Mouse (Mus musculus): Measurements from ENCODE around the gene Wipf1. TPM values are rescaled to one million over a fixed set of nuclear protein-coding genes. Genes with fewer than 3 reads are reported as not detected.

The Wipf1 gene
- polyA plus RNA-seq, 1 experiment from 2014 or later = 24.1 TPM

- Histone ChIP-seq H3K4me2 (ENCODE audit: low read depth, severe bottlenecking) (peak overlapping the region; percentile 10; the same call in 1 of the 2 replicates), H3K27me3 (ENCODE audit: control insufficient read depth, insufficient read depth, low read length) (no peaks in the 10 kb centered on the region), H3K9ac (ENCODE audit: low read length) (no peak overlapping the region), H3K9me3 (ENCODE audit: control insufficient read depth, low read length) (no peaks in the 10 kb centered on the region), H3K36me3 (ENCODE audit: control insufficient read depth, insufficient read depth, low read length) (0 out of 2 replicates have a peak, but pooled peaks cover 3% of the 10 kb centered on the region), H3K27ac (replicated peaks; ENCODE audit: low read depth, low read length) (peak overlapping the region; percentile 89), H3K4me3 (ENCODE audit: low read depth, low read length) (no peak overlapping the region), H3K4me1 (ENCODE audit: control insufficient read depth, insufficient read depth, low read length) (peaks cover 10% of the 10 kb centered on the region; the same call in 1 of the 2 replicates)
- DNase-seq (ENCODE audit: low spot score) = peak; percentile 69
- peak; percentile 77 for ATAC-seq (ENCODE audit: insufficient number of reproducible peaks, low FRiP score, low TSS enrichment, low read depth)
- 25% methylated on average over 6 of the region's 6 CpGs for WGBS
Observed at GRCm38 (mm10) chr2:73450172-73450715, 79.3 kb downstream of the Wipf1 start.

GRCm38 (mm10) chr2:73443985-73444384 lies 85.5 kb downstream of the Wipf1 start:
- Histone ChIP-seq H3K4me3 (ENCODE audit: low read depth, low read length) (no peak overlapping the region), H3K27me3 (ENCODE audit: control insufficient read depth, insufficient read depth, low read length) (no peaks in the 10 kb centered on the region), H3K4me1 (ENCODE audit: control insufficient read depth, insufficient read depth, low read length) (no peaks in the 10 kb centered on the region), H3K27ac (replicated peaks; ENCODE audit: low read depth, low read length) (no peak overlapping the region), H3K36me3 (ENCODE audit: control insufficient read depth, insufficient read depth, low read length) (0 out of 2 replicates have a peak, but pooled peaks cover 5% of the 10 kb centered on the region), H3K4me2 (ENCODE audit: low read depth, severe bottlenecking) (no peak overlapping the region), H3K9ac (ENCODE audit: low read length) (no peak overlapping the region), H3K9me3 (ENCODE audit: control insufficient read depth, low read length) (no peaks in the 10 kb centered on the region)
- no peak for DNase-seq (ENCODE audit: low spot score)
- no peak for ATAC-seq (ENCODE audit: insufficient number of reproducible peaks, low FRiP score, low TSS enrichment, low read depth)
- 86% methylated on average over 10 of the region's 10 CpGs for WGBS

GRCm38 (mm10) chr2:73442015-73442414 lies 87.5 kb downstream of the Wipf1 start:
- ATAC-seq (ENCODE audit: insufficient number of reproducible peaks, low FRiP score, low TSS enrichment, low read depth) = no peak
- 78% methylated on average over 2 of the region's 2 CpGs for WGBS
- Histone ChIP-seq H3K9ac (ENCODE audit: low read length) (no peak overlapping the region), H3K4me3 (ENCODE audit: low read depth, low read length) (no peak overlapping the region), H3K36me3 (ENCODE audit: control insufficient read depth, insufficient read depth, low read length) (peaks cover 4% of the 10 kb centered on the region; the same call in 1 of the 2 replicates), H3K9me3 (ENCODE audit: control insufficient read depth, low read length) (no peaks in the 10 kb centered on the region), H3K27ac (replicated peaks; ENCODE audit: low read depth, low read length) (no peak overlapping the region), H3K4me2 (ENCODE audit: low read depth, severe bottlenecking) (no peak overlapping the region), H3K4me1 (ENCODE audit: control insufficient read depth, insufficient read depth, low read length) (0 out of 2 replicates have a peak, but pooled peaks cover 3% of the 10 kb centered on the region), H3K27me3 (ENCODE audit: control insufficient read depth, insufficient read depth, low read length) (no peaks in the 10 kb centered on the region)
- no peak for DNase-seq (ENCODE audit: low spot score)

- no peak overlapping the region for H3K4me2 ChIP-seq (ENCODE audit: low read depth, severe bottlenecking)
- no peak overlapping the region for H3K27ac ChIP-seq (replicated peaks; ENCODE audit: low read depth, low read length)
- 0 out of 2 replicates have a peak, but pooled peaks cover 4% of the 10 kb centered on the region for H3K4me1 ChIP-seq (ENCODE audit: control insufficient read depth, insufficient read depth, low read length)
- H3K4me3 ChIP-seq (ENCODE audit: low read depth, low read length) = no peak overlapping the region
- no peaks in the 10 kb centered on the region for H3K27me3 ChIP-seq (ENCODE audit: control insufficient read depth, insufficient read depth, low read length)
- H3K9me3 ChIP-seq (ENCODE audit: control insufficient read depth, low read length) = no peaks in the 10 kb centered on the region
- WGBS = 88% methylated on average over 2 of the region's 2 CpGs
- ATAC-seq (ENCODE audit: insufficient number of reproducible peaks, low FRiP score, low TSS enrichment, low read depth) = no peak
- DNase-seq (ENCODE audit: low spot score) = no peak
- peaks cover 7% of the 10 kb centered on the region; the same call in 1 of the 2 replicates for H3K36me3 ChIP-seq (ENCODE audit: control insufficient read depth, insufficient read depth, low read length)
- H3K9ac ChIP-seq (ENCODE audit: low read length) = no peak overlapping the region
Observed at GRCm38 (mm10) chr2:73440319-73440718, 89.2 kb downstream of the Wipf1 start.

GRCm38 (mm10) chr2:73436976-73437375 lies 92.6 kb downstream of the Wipf1 start:
- Histone ChIP-seq H3K27me3 (ENCODE audit: control insufficient read depth, insufficient read depth, low read length) (no peaks in the 10 kb centered on the region), H3K9me3 (ENCODE audit: control insufficient read depth, low read length) (no peaks in the 10 kb centered on the region), H3K4me3 (ENCODE audit: low read depth, low read length) (no peak overlapping the region), H3K9ac (ENCODE audit: low read length) (no peak overlapping the region), H3K4me1 (ENCODE audit: control insufficient read depth, insufficient read depth, low read length) (0 out of 2 replicates have a peak, but pooled peaks cover 4% of the 10 kb centered on the region), H3K4me2 (ENCODE audit: low read depth, severe bottlenecking) (no peak overlapping the region), H3K36me3 (ENCODE audit: control insufficient read depth, insufficient read depth, low read length) (peaks cover 13% of the 10 kb centered on the region), H3K27ac (replicated peaks; ENCODE audit: low read depth, low read length) (no peak overlapping the region)
- WGBS = 44% methylated on average over 16 of the region's 18 CpGs
- no peak for DNase-seq (ENCODE audit: low spot score)
- no peak; the same call in 1 of the 2 replicates for ATAC-seq (ENCODE audit: insufficient number of reproducible peaks, low FRiP score, low TSS enrichment, low read depth)

- 93% methylated on average over 2 of the region's 2 CpGs for WGBS
- Histone ChIP-seq H3K4me1 (ENCODE audit: control insufficient read depth, insufficient read depth, low read length) (0 out of 2 replicates have a peak, but pooled peaks cover 4% of the 10 kb centered on the region), H3K9ac (ENCODE audit: low read length) (no peak overlapping the region), H3K4me2 (ENCODE audit: low read depth, severe bottlenecking) (no peak overlapping the region), H3K36me3 (ENCODE audit: control insufficient read depth, insufficient read depth, low read length) (peaks cover 13% of the 10 kb centered on the region), H3K4me3 (ENCODE audit: low read depth, low read length) (no peak overlapping the region), H3K27ac (replicated peaks; ENCODE audit: low read depth, low read length) (no peak overlapping the region), H3K9me3 (ENCODE audit: control insufficient read depth, low read length) (no peaks in the 10 kb centered on the region), H3K27me3 (ENCODE audit: control insufficient read depth, insufficient read depth, low read length) (no peaks in the 10 kb centered on the region)
- DNase-seq (ENCODE audit: low spot score) = no peak
- no peak for ATAC-seq (ENCODE audit: insufficient number of reproducible peaks, low FRiP score, low TSS enrichment, low read depth)
Observed at GRCm38 (mm10) chr2:73435847-73436246, 93.7 kb downstream of the Wipf1 start.

GRCm38 (mm10) chr2:73431959-73432396 lies 97.6 kb downstream of the Wipf1 start:
- Histone ChIP-seq H3K9me3 (ENCODE audit: control insufficient read depth, low read length) (no peaks in the 10 kb centered on the region), H3K4me2 (ENCODE audit: low read depth, severe bottlenecking) (0 out of 2 replicates have a peak overlapping the region, but pooled peaks have one; percentile 0), H3K36me3 (ENCODE audit: control insufficient read depth, insufficient read depth, low read length) (peaks cover 9% of the 10 kb centered on the region), H3K9ac (ENCODE audit: low read length) (no peak overlapping the region), H3K4me1 (ENCODE audit: control insufficient read depth, insufficient read depth, low read length) (0 out of 2 replicates have a peak, but pooled peaks cover under 1% of the 10 kb centered on the region), H3K4me3 (ENCODE audit: low read depth, low read length) (no peak overlapping the region), H3K27ac (replicated peaks; ENCODE audit: low read depth, low read length) (no peak overlapping the region), H3K27me3 (ENCODE audit: control insufficient read depth, insufficient read depth, low read length) (no peaks in the 10 kb centered on the region)
- WGBS = 38% methylated on average over 14 of the region's 14 CpGs
- DNase-seq (ENCODE audit: low spot score) (peak; percentile 30), ATAC-seq (ENCODE audit: insufficient number of reproducible peaks, low FRiP score, low TSS enrichment, low read depth) (no peak)

- Histone ChIP-seq H3K4me1 (ENCODE audit: control insufficient read depth, insufficient read depth, low read length) (no peaks in the 10 kb centered on the region), H3K9me3 (ENCODE audit: control insufficient read depth, low read length) (no peaks in the 10 kb centered on the region), H3K36me3 (ENCODE audit: control insufficient read depth, insufficient read depth, low read length) (peaks cover 3% of the 10 kb centered on the region; the same call in 1 of the 2 replicates), H3K4me2 (ENCODE audit: low read depth, severe bottlenecking) (no peak overlapping the region; the same call in 1 of the 2 replicates), H3K9ac (ENCODE audit: low read length) (no peak overlapping the region), H3K27ac (replicated peaks; ENCODE audit: low read depth, low read length) (no peak overlapping the region), H3K4me3 (ENCODE audit: low read depth, low read length) (no peak overlapping the region), H3K27me3 (ENCODE audit: control insufficient read depth, insufficient read depth, low read length) (no peaks in the 10 kb centered on the region)
- 52% methylated on average over 21 of the region's 21 CpGs for WGBS
- DNase-seq (ENCODE audit: low spot score) (peak; percentile 33), ATAC-seq (ENCODE audit: insufficient number of reproducible peaks, low FRiP score, low TSS enrichment, low read depth) (no peak; the same call in 1 of the 2 replicates)
Observed at GRCm38 (mm10) chr2:73428803-73429468, 100.6 kb downstream of the Wipf1 start.
